Mouse (Mus musculus) activated CD4-positive, CD25-positive, alpha-beta regulatory T cell, adult 9 weeks (primary cell): ENCODE data around the gene Flna. TPM values are rescaled to one million over a fixed set of nuclear protein-coding genes. Genes with fewer than 3 reads are reported as not detected.

Experiments
- polyA plus RNA-seq: library from polyadenylated mRNA; unstranded; fragments of 100-300 nt; shearing (Covaris generic); gene quantifications from one replicate; pipeline ENCODE4 v1.2.1, GENCODE M21; 2017

Flna gene
- polyA plus RNA-seq, result 396 TPM

GRCm38 (mm10) chrX:74249615-74250014 lies at the start of gene Flna:
Gene Flna (minus strand): TSS chrX:74249820.

GRCm38 (mm10) chrX:74296538-74297448 lies 47.2 kb upstream of the Flna start, which contains the start of gene Atp6ap1:
Gene Atp6ap1 (plus strand): TSS chrX:74297097.

GRCm38 (mm10) chrX:74281732-74282394 lies 32.2 kb upstream of the Flna start, which contains the start of the genes Taz and Dnase1l1:
Gene Taz (plus strand): TSS chrX:74281912.
Gene Dnase1l1 (minus strand): TSS chrX:74282337.

GRCm38 (mm10) chrX:74270062-74270901 lies 20.7 kb upstream of the Flna start, which contains the start of gene Rpl10:
Gene Rpl10 (plus strand): TSS chrX:74270812.

DNA sequence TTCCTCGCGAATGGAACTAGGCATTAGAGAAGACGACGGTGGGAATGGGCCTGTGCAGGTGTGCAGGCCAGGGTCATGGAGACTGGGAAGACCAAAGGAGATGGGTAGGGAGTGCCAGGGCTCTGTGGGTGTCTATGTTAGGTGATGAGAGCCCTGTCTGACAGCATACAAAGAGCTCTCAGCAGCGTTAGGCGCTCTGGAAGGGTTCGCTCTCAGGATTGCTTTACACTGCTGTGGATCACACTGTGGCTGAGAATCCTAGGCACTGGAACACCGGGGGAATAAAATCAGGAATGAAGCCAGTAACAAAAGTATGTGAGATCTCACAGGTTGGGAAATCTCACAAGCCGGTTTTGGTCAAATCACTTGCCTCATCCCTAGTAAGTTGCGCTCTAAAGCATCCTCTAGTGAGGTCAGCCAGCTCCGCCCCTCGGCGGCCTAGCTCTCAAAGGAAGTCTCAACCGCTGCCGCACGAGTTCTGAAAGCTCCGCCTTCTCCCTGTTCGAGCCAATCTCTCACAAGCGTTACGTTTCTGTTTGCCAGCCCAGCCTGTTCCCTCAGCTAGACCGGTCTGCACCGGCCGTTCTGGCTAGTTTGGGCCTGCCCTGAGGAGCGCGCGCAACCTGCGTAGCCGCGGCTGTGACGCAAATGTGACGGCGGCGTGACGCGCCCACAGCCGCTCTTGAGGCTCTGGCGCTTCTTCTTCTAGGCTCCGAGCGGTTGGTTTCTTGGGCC lies 4.7 kb upstream of the Flna start, which contains the start of gene Emd:
TSS of gene Emd (plus strand) at position 535 of the 735 bp plus-strand sequence.

DNA sequence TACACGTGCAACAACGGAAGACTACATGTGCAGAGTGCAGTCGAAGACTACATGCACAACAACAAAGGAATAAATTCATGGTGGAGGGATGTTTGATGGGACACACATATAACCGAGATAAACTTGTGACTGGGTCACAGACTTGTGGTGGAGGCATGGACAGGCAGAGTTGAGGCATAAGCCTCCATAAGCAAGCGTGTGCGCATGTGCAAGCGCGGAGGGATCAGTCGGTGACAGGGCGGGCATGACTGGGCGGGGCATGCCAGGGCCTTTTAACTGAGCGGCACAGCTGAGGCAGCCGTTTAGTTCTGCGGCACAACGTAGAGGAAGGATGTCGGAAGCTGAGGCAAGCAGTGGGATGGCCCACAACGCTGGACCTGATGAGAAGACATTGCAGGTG lies 72.7 kb downstream of the Flna start, which contains the start of gene Tktl1:
TSS of gene Tktl1 (plus strand) at position 301 of the 400 bp plus-strand sequence.

Other genes with a start within 250 kb of the Flna start
- gene Irak1, start 225.9 kb downstream of the Flna start, polyA plus RNA-seq, result 28.9 TPM
- gene Opn1mw, start 122.4 kb downstream of the Flna start, polyA plus RNA-seq, result not detected
- 39.4 TPM for gene Mecp2, start 114.5 kb downstream of the Flna start, polyA plus RNA-seq
- gene Tex28, start 82.0 kb downstream of the Flna start, polyA plus RNA-seq, result not detected
- gene Tktl1, start 72.6 kb downstream of the Flna start, polyA plus RNA-seq, result 1.7 TPM
- 67.6 TPM for gene Emd, start 4.9 kb upstream of the Flna start, polyA plus RNA-seq
- 80.4 TPM for gene Rpl10, start 21.0 kb upstream of the Flna start, polyA plus RNA-seq
- gene Taz, start 32.1 kb upstream of the Flna start, polyA plus RNA-seq, result 138 TPM
- gene Dnase1l1, start 32.5 kb upstream of the Flna start, polyA plus RNA-seq, result 26.5 TPM
- gene Atp6ap1, start 47.3 kb upstream of the Flna start, polyA plus RNA-seq, result 177 TPM
- gene Gdi1, start 55.2 kb upstream of the Flna start, polyA plus RNA-seq, result 297 TPM
- gene Fam50a, start 63.2 kb upstream of the Flna start, polyA plus RNA-seq, result 47.3 TPM
- 6.3 TPM for gene Plxna3, start 79.2 kb upstream of the Flna start, polyA plus RNA-seq
- gene Lage3, start 103.8 kb upstream of the Flna start, polyA plus RNA-seq, result 53.3 TPM
- 68.2 TPM for gene Ubl4a, start 123.4 kb upstream of the Flna start, polyA plus RNA-seq
- 43.9 TPM for gene Slc10a3, start 123.5 kb upstream of the Flna start, polyA plus RNA-seq
- gene Fam3a, start 143.5 kb upstream of the Flna start, polyA plus RNA-seq, result 43.8 TPM
- 61.0 TPM for gene Ikbkg, start 143.5 kb upstream of the Flna start, polyA plus RNA-seq
- 64.7 TPM for gene G6pdx, start 179.4 kb upstream of the Flna start, polyA plus RNA-seq
- gene Gm6880, start 231.6 kb upstream of the Flna start, polyA plus RNA-seq, result not detected